Mouse (Mus musculus) bone marrow, adult 2 months (tissue): ENCODE data around the gene Pcnx2.

Experiments used
- CTCF ChIP-seq: fragments of 200-500 bp; IDR thresholded peaks from 2 replicates; pipeline ENCODE4 v1.5.1; 2011; ENCODE audit warnings: low read length, control low read depth; ENCODE audit not compliant: control insufficient read depth, insufficient read depth
- POLR2A ChIP-seq: fragments of 200-500 bp; IDR thresholded peaks from 2 replicates; pipeline ENCODE4 v1.6.1; 2011; ENCODE audit warnings: low read depth, mild to moderate bottlenecking, control low read depth, low read length, borderline replicate concordance; ENCODE audit not compliant: control insufficient read depth

- TF ChIP-seq POLR2A (no peak), CTCF (no peak)
These were observed 153.1 kb downstream of the Pcnx2 start for GRCm38 (mm10) chr8:125744914-125745576.
